Mouse (Mus musculus) heart, embryonic 16.5 days (tissue): Measurements from ENCODE around the gene Sik3. TPM values are rescaled to one million over a fixed set of nuclear protein-coding genes. Genes with fewer than 3 reads are reported as not detected.
"Not testable (repeated sequence)": the region's sequence is repeated elsewhere in the genome, so short reads cannot be mapped to it uniquely, and the experiment has no call there.

Experiments
- ATAC-seq: fragments of 200-750 bp; cut with Nextera tagmentation; replicated peaks from 2 replicates; pipeline ENCODE4 v1.8.0; 2017; ENCODE audit warnings: moderate number of reproducible peaks; ENCODE audit not compliant: insufficient read depth, low FRiP score; ENCODE audit errors: extremely low read depth
- H3K27ac ChIP-seq: fragments of 300-500 bp; sonication (generic); 2 replicates; pipeline ENCODE4 v1.5.1; 2014; ENCODE audit warnings: mild to moderate bottlenecking, low read length, control low read depth, moderate library complexity
- H3K27me3 ChIP-seq: fragments of 300-500 bp; sonication (generic); 2 replicates; pipeline ENCODE4 v1.6.1; 2014; ENCODE audit warnings: low read length, mixed read lengths; ENCODE audit not compliant: control insufficient read depth, insufficient read depth
- H3K36me3 ChIP-seq: fragments of 300-500 bp; sonication (generic); 2 replicates; pipeline ENCODE4 v1.6.1; 2014; ENCODE audit not compliant: control insufficient read depth, insufficient read depth
- H3K4me1 ChIP-seq: fragments of 300-500 bp; sonication (generic); 2 replicates; pipeline ENCODE4 v1.6.1; 2014; ENCODE audit warnings: low read length, mixed read lengths; ENCODE audit not compliant: control insufficient read depth, insufficient read depth
- H3K4me2 ChIP-seq: fragments of 300-500 bp; sonication (generic); 2 replicates; pipeline ENCODE4 v1.6.1; 2014; ENCODE audit warnings: low read depth, mild to moderate bottlenecking, control low read depth, low read length
- H3K4me3 ChIP-seq: fragments of 300-500 bp; sonication (generic); 2 replicates; pipeline ENCODE4 v1.5.1; 2014; ENCODE audit warnings: mild to moderate bottlenecking, control low read depth, low read length
- H3K9ac ChIP-seq: fragments of 300-500 bp; sonication (generic); 2 replicates; pipeline ENCODE4 v1.6.1; 2014; ENCODE audit warnings: low read length, control low read depth
- H3K9me3 ChIP-seq: fragments of 300-500 bp; sonication (generic); replicated peaks from 2 replicates; pipeline ENCODE4 v1.6.1; 2016; ENCODE audit warnings: low read length; ENCODE audit not compliant: control insufficient read depth
- WGBS: fragments of 180-500 bp; shearing (Covaris S2); extraction: QIAGEN DNeasy Blood & Tissue Kit; methylation state at CpG from one replicate; pipeline ENCODE4 v1.1.7; 2014; 5-methylcytosine and 5-hydroxymethylcytosine counted together
- polyA plus RNA-seq: library from polyadenylated mRNA; unstranded; fragments of >200 nt; fragmentation: Nextera tagmentation; extraction: Ambion mirVana; gene quantifications from 2 replicates; pipeline ENCODE4 v1.2.1, GENCODE M21; 2015

The Sik3 gene
- polyA plus RNA-seq, 1 experiment from 2014 or later, result 5.1 TPM

DNA sequence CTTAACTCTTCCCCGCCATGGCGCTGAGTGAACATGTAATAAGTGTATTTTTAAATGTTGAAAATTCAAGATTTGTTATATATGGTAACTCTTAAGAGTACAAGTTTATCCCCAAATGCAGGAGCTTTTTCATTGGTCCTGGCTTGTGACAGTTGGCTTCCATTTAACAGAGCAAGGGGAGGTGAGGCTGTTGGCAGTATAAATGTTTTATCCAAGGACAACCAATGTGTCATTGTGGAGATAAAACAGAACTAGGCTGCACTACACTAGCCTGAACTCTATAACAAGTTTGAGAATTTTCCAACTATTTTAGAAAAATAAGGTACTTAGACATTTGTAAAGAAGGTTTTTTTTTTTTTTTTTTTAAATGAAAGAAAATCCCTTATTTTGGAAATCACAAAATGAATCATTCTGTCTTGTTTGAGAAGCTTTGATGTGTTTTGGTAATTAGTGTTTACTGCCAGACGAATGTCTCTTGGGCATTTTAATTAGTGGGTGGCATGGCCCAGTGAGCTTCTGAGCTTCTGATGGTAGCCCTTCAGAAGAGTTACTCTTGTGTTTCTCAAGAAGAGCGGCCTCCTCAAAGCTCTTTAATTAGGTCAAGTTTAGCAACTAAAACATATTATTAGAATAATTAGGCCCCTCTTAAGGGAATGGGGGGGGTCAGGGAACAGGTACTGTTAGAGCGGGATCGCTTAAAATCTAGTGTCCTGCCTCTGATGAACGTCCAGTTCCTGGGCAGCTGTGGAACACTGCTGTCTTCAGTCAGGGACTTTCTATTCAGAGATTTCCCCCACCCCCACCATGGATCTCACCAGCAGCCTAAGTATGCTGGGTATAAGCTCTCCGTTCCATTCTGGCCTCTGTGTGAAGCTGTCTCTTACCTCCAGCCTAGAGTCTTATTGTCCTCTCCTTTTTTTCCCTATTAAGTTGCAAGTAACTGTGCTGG is 139.7 kb downstream of the Sik3 start:
- H3K27ac ChIP-seq, result peak overlapping the region; percentile 60
- no peak overlapping the region for H3K4me3 ChIP-seq
- no peak for ATAC-seq
- 70% methylated on average over 8 of the region's 8 CpGs for WGBS
- no peak overlapping the region for H3K9ac ChIP-seq
- no peaks in the 10 kb centered on the region for H3K36me3 ChIP-seq
- peaks cover 54% of the 10 kb centered on the region for H3K4me1 ChIP-seq
- H3K27me3 ChIP-seq, result no peaks in the 10 kb centered on the region
- no peaks in the 10 kb centered on the region for H3K9me3 ChIP-seq
- no peak overlapping the region for H3K4me2 ChIP-seq

GRCm38 (mm10) chr9:46154469-46154868 is 141.8 kb downstream of the Sik3 start:
- Histone ChIP-seq H3K27ac (no peak overlapping the region), H3K36me3 (no peaks in the 10 kb centered on the region), H3K9me3 (no peaks in the 10 kb centered on the region), H3K27me3 (no peaks in the 10 kb centered on the region), H3K4me1 (peaks cover 52% of the 10 kb centered on the region), H3K4me3 (no peak overlapping the region), H3K4me2 (no peak overlapping the region), H3K9ac (no peak overlapping the region)
- ATAC-seq, result no peak
- 60% methylated on average over 2 of the region's 2 CpGs for WGBS

DNA sequence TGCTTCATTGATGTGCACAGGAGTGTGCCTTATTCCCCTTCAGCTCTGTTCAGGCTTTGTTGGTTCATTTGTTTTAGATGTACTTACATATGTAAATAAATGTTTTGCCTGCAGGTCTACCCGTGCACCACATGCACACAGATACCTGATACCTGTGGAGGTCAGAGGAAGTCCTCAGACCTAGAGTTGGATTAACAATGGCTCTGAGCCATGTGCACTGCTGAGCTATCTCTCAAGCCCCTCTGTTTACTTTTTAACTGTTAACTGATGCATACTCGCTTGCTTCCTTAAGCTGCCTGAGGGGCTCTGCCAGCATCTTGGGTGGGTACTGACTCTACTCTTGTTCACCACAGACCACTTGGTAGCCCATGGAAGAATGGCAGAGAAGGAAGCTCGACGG is 142.4 kb downstream of the Sik3 start:
- ATAC-seq, result no peak
- Histone ChIP-seq H3K4me1 (peaks cover 47% of the 10 kb centered on the region), H3K4me3 (no peak overlapping the region), H3K4me2 (no peak overlapping the region), H3K9ac (no peak overlapping the region), H3K9me3 (no peaks in the 10 kb centered on the region), H3K36me3 (no peaks in the 10 kb centered on the region), H3K27me3 (no peaks in the 10 kb centered on the region), H3K27ac (no peak overlapping the region; the same call in 1 of the 2 replicates)
- 67% methylated on average over 4 of the region's 4 CpGs for WGBS

DNA sequence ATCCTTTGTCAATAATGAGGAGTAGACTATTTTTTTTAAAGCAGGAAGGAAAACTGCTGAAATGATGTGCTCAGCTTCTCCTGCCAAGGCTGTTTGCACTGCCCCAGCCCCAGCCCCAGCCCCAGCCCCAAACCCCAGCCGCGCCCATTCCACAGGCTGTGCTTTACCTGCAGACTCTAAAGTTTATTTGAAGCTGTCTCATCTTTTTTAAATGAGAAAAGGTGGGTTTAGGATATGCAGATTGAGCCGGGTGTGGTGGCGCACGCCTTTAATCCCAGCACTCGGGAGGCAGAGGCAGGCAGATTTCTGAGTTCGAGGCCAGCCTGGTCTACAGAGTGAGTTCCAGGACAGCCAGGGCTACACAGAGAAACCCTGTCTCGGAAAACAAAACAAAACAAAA is 143.2 kb downstream of the Sik3 start:
- peaks cover 39% of the 10 kb centered on the region for H3K4me1 ChIP-seq
- H3K9me3 ChIP-seq, H3K9ac ChIP-seq, ATAC-seq, H3K27me3 ChIP-seq, H3K27ac ChIP-seq, H3K4me3 ChIP-seq, H3K36me3 ChIP-seq, H3K4me2 ChIP-seq: not testable (repeated sequence)
- whole genome bisulfite sequencing, result 92% methylated on average over 8 of the region's 8 CpGs

GRCm38 (mm10) chr9:46156711-46157110 is 144.1 kb downstream of the Sik3 start:
- peak overlapping the region; percentile 71 for H3K27ac ChIP-seq
- H3K9ac ChIP-seq, result no peak overlapping the region
- no peaks in the 10 kb centered on the region for H3K27me3 ChIP-seq
- ATAC-seq, result no peak
- H3K36me3 ChIP-seq, result 0 out of 2 replicates have a peak, but pooled peaks cover 2% of the 10 kb centered on the region
- WGBS, result 53% methylated on average over 4 of the region's 4 CpGs
- H3K4me2 ChIP-seq, result no peak overlapping the region
- no peak overlapping the region for H3K4me3 ChIP-seq
- H3K9me3 ChIP-seq, result no peaks in the 10 kb centered on the region
- H3K4me1 ChIP-seq, result peaks cover 30% of the 10 kb centered on the region

DNA sequence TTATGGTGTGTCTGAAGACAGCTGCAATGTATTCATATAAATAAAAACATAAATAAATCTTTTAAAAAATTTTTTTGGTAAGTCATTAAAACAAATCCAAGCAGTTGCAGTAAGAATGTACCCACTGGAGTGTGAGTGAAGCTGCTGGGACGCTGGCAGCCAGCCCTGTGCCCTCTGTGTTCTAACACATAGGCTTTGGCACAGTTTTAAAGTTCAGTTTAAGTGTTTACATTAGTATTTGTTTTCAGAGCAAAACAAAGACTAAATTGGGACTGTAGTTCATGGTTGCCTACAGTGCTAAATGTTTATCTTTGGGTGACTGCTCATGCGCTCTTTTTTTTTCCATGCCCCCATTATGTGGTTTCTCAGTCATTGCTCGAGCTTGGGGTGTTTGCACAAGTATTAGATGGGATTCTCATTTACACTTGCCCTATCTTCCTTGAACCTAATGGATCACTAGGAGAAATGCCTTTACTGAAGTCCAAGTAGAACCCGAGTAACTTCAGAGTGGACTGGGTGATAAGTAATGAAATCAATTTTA is 145.7 kb downstream of the Sik3 start:
- peaks cover 22% of the 10 kb centered on the region for H3K4me1 ChIP-seq
- ATAC-seq, result no peak
- H3K27ac ChIP-seq, result no peak overlapping the region
- H3K4me2 ChIP-seq, result no peak overlapping the region
- 0 out of 2 replicates have a peak, but pooled peaks cover 2% of the 10 kb centered on the region for H3K36me3 ChIP-seq
- no peaks in the 10 kb centered on the region for H3K9me3 ChIP-seq
- no peak overlapping the region for H3K9ac ChIP-seq
- no peaks in the 10 kb centered on the region for H3K27me3 ChIP-seq
- no peak overlapping the region for H3K4me3 ChIP-seq
- WGBS, result 79% methylated on average over 4 of the region's 4 CpGs

GRCm38 (mm10) chr9:46163430-46163829 is 150.8 kb downstream of the Sik3 start:
- H3K27ac ChIP-seq, result peak overlapping the region; percentile 55
- no peak for ATAC-seq
- no peaks in the 10 kb centered on the region for H3K9me3 ChIP-seq
- 56% methylated on average over 8 of the region's 8 CpGs for WGBS
- H3K4me3 ChIP-seq, result no peak overlapping the region
- peaks cover 9% of the 10 kb centered on the region for H3K4me1 ChIP-seq
- 0 out of 2 replicates have a peak, but pooled peaks cover 2% of the 10 kb centered on the region for H3K36me3 ChIP-seq
- no peaks in the 10 kb centered on the region for H3K27me3 ChIP-seq
- H3K9ac ChIP-seq, result no peak overlapping the region
- H3K4me2 ChIP-seq, result no peak overlapping the region

- Histone ChIP-seq H3K4me1 (peaks cover under 1% of the 10 kb centered on the region), H3K27me3 (no peaks in the 10 kb centered on the region), H3K9ac (no peak overlapping the region), H3K4me3 (no peak overlapping the region), H3K4me2 (no peak overlapping the region), H3K9me3 (no peaks in the 10 kb centered on the region), H3K36me3 (no peaks in the 10 kb centered on the region), H3K27ac (no peak overlapping the region)
- ATAC-seq, result no peak
- 87% methylated on average over 4 of the region's 4 CpGs for WGBS
These were observed 156.2 kb downstream of the Sik3 start for GRCm38 (mm10) chr9:46168802-46169201.

GRCm38 (mm10) chr9:46172251-46172650 is 159.6 kb downstream of the Sik3 start:
- no peaks in the 10 kb centered on the region for H3K36me3 ChIP-seq
- no peak for ATAC-seq
- H3K4me2 ChIP-seq, result no peak overlapping the region
- no peak overlapping the region for H3K4me3 ChIP-seq
- WGBS, result 83% methylated on average over 2 of the region's 2 CpGs
- no peak overlapping the region for H3K9ac ChIP-seq
- H3K27me3 ChIP-seq, result no peaks in the 10 kb centered on the region
- peaks cover 5% of the 10 kb centered on the region for H3K4me1 ChIP-seq
- H3K9me3 ChIP-seq, result no peaks in the 10 kb centered on the region
- no peak overlapping the region for H3K27ac ChIP-seq
